Mouse (Mus musculus): ENCODE data around the gene Fam25c.
A peak's percentile ranks its signal among the peaks of the same experiment; 100 is the strongest.
"Not testable (repeated sequence)": the region's sequence is repeated elsewhere in the genome, so short reads cannot be mapped to it uniquely, and the experiment has no call there.

Gene Fam25c

GRCm38 (mm10) chr14:34327618-34328017, 27.6 kb downstream of the Fam25c start:
- DNase-seq (ENCODE audit: low read depth, low spot score) = no peak

DNA sequence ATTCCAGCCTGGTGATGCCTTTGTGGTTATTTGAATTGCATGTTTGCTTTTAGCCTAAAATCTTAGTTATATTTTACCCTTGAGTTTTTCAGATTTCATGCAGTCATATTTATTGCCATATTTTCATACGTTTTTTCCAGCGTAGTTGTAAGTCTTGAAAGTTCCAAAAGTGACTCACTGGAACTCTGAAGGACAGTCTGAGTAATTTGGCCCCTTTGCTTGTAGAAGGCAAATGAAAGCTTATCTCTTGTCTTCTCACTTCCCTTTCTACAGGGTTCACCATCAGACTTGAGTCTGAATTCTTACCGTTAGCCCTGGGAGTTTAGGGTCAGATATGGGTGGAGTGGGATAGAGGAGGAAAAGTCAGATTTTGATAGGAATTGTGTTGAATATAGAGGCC, 28.6 kb downstream of the Fam25c start:
- DNase-seq (ENCODE audit: low read depth, low spot score) = no peak

DNA sequence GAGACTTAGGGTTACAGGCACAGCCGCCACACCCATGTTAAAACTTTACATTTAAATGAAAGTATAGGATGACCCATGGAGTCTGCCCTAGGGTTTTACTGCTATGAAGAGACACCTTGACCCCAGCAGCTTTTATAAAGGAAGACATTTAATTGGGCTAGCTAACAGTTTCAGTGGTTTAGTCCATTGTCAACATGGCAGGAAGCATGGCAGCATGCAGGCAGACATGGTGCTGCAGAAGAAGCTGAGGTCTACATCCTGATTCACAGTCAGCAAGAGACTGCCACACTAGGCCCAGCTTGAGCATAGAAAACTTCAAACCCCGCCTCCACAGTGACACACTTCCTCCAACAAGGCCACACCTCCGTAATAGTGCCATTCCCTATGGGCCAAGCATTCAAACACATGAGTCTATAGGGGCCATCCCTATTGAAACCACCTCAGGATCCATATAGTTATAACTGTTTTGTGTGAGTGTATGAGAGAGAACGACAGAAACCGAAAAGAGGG, 31.6 kb downstream of the Fam25c start:
- no peak for DNase-seq (ENCODE audit: low read depth, low spot score)

DNA sequence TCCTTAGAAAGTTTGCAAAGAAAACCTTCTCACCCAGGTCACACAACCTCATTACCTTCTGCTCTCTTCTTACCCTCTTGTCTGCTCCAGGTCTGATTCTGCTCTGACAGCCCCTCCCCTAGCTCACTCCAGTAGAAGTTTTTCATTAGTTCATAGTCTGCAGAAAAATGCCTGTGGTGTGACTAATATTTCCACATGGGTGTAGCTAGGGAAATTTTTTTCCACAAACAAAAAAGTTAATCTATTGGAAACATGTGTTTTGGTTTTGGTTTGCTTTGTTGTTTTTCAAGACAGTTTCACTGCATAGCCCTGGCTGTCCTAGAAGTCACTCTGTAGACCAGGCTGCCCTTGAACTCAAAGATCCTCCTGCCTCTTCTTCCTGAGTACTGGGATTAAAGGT, 37.1 kb downstream of the Fam25c start:
- no peak for DNase-seq (ENCODE audit: low read depth, low spot score)

- DNase-seq (ENCODE audit: low read depth, low spot score) = no peak
Observed at GRCm38 (mm10) chr14:34317431-34317830, 37.8 kb downstream of the Fam25c start.

DNA sequence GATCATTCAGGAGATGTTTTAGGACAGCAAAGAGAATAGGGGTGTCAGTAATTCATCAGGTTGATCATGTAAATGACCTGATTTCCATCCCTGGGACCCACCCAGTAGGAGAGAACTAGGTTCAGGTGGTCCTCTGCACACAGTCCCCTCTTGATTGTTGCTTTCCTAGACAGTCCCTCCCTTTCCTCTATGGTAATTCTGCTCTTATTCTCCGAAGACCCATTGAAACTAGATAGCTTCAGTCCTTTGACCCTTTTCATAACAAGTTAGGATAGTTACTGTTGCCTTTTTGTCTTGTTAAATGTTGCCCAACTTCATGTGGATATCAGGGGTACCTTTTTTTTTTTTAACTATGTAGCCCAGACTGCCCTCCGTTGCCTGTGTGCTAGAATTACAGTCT, 38.9 kb downstream of the Fam25c start:
- DNase-seq (ENCODE audit: low read depth, low spot score) = no peak

- no peak for DNase-seq (ENCODE audit: low read depth, low spot score)
Observed at GRCm38 (mm10) chr14:34314796-34315195, 40.4 kb downstream of the Fam25c start.

GRCm38 (mm10) chr14:34314383-34314782, 40.9 kb downstream of the Fam25c start:
- not testable (repeated sequence) for DNase-seq (ENCODE audit: low read depth, low spot score)

DNA sequence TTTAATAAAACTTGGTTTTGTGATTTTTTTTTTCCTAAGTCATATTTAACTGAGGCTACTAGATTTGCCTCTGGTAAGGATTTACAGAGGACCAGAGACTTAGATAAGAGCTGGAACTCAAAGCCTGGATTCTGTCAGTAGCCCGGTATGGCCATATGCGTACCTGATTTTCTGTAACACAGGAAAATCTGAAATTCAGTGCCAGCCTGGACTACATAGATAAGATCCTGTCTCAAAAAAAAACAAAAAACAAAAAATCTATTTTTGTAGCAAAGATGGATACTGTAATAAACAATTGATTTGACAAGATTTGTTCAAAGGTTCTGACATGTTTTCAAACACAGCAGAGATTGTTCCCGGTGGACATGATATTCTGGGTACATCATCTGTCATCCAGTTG, 41.6 kb downstream of the Fam25c start:
- no peak for DNase-seq (ENCODE audit: low read depth, low spot score)

DNA sequence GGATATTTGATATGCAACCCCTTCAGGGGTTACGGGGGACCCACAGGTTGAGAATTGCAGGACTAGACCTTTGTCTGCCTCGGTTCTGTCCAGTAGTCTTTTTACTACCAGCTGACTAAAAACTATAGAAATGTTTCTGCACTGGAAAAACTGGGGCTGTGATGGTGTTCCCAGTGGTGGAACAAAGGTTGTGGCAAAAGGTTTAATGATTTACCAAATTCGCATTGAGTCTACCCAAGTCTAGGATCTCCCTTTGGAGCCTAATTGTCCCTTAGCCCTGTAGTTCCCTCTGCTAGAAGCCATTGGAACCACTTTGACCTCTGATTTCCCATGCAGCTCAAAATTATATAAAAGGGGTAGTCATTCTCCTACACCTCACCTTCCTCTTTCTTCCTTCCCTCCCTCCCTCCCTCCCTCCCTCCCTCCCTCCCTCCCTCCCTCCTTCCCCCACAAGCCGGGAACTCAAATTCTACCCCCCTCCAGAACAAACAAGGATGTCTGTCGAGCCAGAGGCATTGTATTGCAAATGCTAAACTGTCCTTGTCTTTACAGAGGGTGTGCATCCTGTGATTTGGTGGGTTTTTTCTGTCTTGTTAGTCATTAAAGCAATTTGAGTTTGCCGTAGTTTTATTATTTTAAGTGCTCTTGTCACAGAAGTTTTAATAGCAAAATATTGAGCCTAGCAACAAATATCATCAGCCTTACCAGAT, 42.7 kb downstream of the Fam25c start:
- no peak for DNase-seq (ENCODE audit: low read depth, low spot score)

- no peak for DNase-seq (ENCODE audit: low read depth, low spot score)
Observed at GRCm38 (mm10) chr14:34311691-34312090, 43.5 kb downstream of the Fam25c start.

DNA sequence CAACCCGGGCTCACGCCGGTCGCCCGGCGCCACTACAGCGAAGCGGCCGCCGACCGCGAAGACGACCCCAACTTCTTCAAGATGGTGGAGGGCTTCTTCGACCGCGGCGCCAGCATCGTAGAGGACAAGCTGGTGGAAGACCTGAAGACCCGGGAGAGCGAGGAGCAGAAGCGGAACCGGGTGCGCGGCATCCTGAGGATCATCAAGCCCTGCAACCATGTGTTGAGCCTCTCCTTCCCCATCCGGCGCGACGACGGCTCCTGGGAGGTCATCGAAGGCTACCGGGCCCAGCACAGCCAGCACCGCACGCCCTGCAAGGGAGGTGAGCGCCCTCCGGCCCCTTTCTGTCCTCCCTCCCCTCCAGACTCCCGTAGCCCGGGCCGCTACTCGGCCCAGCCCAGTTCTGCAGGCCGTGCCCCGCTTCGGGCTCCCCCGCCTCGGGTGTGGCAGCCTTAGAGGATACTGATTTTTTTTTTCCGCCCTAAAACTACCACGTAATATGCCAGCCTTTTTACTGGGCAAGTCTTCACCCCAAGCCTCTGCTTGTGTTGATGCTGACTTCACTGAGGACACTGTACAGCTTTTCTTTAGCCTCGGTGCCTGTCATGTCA, 44.1 kb downstream of the Fam25c start:
- peak; percentile 24 for DNase-seq (ENCODE audit: low read depth, low spot score)

DNA sequence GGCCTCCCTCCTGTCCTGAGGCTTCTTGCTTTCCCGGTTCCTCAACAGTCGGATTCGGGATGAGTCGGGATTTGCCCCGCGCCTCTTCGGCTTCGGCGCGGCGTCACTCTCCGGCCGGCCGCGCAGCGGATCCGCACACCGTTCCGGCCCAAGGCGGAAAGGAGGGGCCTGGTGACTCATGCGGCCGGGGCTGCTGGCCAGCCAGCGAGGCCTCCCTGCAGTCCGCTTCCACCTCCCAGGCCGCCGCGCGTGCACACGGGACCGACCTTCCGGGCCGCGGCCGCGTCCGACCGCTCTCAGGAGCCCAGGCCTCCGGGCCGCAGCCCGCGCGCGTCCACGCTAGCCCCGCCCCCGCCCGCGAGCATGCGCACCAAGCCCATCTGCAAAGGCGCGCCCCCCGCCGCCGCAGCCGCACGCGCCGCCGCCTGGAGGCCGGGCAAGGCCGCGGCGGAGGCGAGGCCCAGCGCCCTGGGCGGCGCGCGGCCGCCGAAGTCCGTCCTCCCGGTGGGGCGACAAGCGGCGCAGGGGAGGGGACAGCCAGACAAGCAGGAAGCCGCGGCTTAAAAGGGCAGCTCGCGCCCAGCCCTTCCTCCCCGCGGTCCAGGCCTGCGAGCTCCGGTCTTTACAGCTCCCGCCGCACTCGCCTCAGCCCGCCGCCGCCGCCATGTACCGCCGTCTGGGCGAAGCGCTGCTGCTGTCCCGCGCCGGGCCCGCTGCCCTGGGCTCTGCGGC, 44.8 kb downstream of the Fam25c start, which contains the start of the genes Shld2 and Glud1:
Shld2 (minus strand) TSS at position 260 of the 732 bp plus-strand sequence.
Glud1 (plus strand) TSS at position 494 of the 732 bp plus-strand sequence.
- DNase-seq (ENCODE audit: low read depth, low spot score) = peak; percentile 92

GRCm38 (mm10) chr14:34309907-34310233, 45.4 kb downstream of the Fam25c start:
- no peak for DNase-seq (ENCODE audit: low read depth, low spot score)

GRCm38 (mm10) chr14:34309266-34309665, 46.0 kb downstream of the Fam25c start:
- DNase-seq (ENCODE audit: low read depth, low spot score) = no peak

DNA sequence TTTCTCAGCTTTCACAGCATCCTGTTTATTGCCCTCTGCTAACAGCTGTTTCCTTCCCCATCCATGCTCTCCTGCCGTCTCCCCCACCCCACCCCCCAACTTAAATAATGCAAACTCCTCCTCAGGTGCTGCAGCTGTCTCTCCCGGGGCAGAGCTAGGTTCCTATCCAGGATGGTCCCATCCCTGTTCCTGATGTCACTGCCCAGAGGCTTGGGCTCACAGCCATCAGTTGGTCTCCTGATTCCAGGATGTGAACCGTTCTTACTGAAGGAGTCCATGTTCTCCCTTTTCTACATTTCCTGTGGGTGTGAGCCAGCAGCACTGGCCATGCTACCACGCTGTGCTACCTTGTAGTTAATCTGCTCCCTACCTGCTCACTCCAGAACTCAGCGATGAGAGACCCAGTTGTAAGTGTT, 52.0 kb downstream of the Fam25c start:
- no peak for DNase-seq (ENCODE audit: low read depth, low spot score)

- no peak for DNase-seq (ENCODE audit: low read depth, low spot score)
Observed at GRCm38 (mm10) chr14:34302681-34303242, 52.5 kb downstream of the Fam25c start.
